23 mouse cellular contexts compared by ENCODE assay signal in the genomic region with DNA sequence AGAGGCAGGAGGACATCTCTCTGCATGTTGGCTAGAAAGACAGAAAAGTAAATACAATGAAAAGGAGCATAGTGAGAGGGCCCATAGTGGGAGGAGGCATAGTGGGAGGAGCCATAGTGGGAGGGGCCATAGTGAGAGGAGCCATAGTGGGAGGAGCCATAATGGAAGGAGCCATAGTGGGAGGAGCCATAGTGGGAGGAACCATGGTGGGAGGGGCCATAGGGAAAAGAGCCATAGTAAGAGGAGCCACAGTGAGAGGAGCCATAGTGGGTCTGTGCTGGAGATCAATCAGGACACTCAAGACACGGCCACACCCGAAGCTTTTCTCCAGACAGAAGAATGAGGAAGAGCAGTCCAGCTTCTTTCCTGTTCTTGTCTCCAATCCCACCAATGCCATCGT. TPM values are rescaled to one million over a fixed set of nuclear protein-coding genes. Genes with fewer than 3 reads are reported as not detected.
A peak's percentile ranks its signal among the peaks of the same experiment; 100 is the strongest.
DNase-seq lines count a peak whose midpoint lies in the region; ATAC-seq lines count a peak whose summit lies in the region.
"Had no signal": no experiment of that assay in that cellular context is flagged by ENCODE, and none has a peak within 500 bp of the region (broad histone marks: within the 10 kb centered on the region; RNA-seq: fewer than 3 reads in every experiment).

No protein-coding gene starts in this region.

- H3K27ac ChIP-seq in embryonic facial prominence, embryonic 12.5 days: no peak overlapping the region
- H3K27ac ChIP-seq in embryonic facial prominence, embryonic 10.5 days (replicated peaks): no peak overlapping the region
- H3K27ac ChIP-seq: embryonic facial prominence, embryonic 13.5 days; forebrain, embryonic 12.5 days; forebrain, embryonic 15.5 days; heart, adult 2 months; hindbrain, embryonic 12.5 days; hindbrain, embryonic 15.5 days had no signal

- ATAC-seq in embryonic facial prominence, embryonic 12.5 days (ENCODE audit: insufficient number of reproducible peaks, insufficient read depth, low FRiP score, low TSS enrichment): 0 out of 2 replicates have a peak, but pooled peaks have one; percentile 56
- ATAC-seq: activated CD4-positive, CD25-positive, alpha-beta regulatory T cell, adult 4 months; forebrain, embryonic 15.5 days; intestine, postnatal 0 days had no signal

- intact Hi-C loops in gastrocnemius, postnatal 14 days (cut with DNase I; ENCODE audit: low total_unique reads): no loop called here

- no peaks in the 10 kb centered on the region for H3K27me3 ChIP-seq in embryonic facial prominence, embryonic 12.5 days
- no peaks in the 10 kb centered on the region for H3K27me3 ChIP-seq in embryonic facial prominence, embryonic 10.5 days (replicated peaks; ENCODE audit: low read depth, poor library complexity, severe bottlenecking)
- H3K27me3 ChIP-seq: embryonic facial prominence, embryonic 13.5 days; forebrain, embryonic 12.5 days; forebrain, embryonic 15.5 days; hindbrain, embryonic 12.5 days; hindbrain, embryonic 15.5 days had no signal

- H3K9ac ChIP-seq in embryonic facial prominence, embryonic 12.5 days: no peak overlapping the region
- H3K9ac ChIP-seq: embryonic facial prominence, embryonic 13.5 days; forebrain, embryonic 12.5 days; forebrain, embryonic 15.5 days; hindbrain, embryonic 12.5 days; hindbrain, embryonic 15.5 days had no signal

- H3K9me3 ChIP-seq in embryonic facial prominence, embryonic 12.5 days: no peaks in the 10 kb centered on the region
- H3K9me3 ChIP-seq in embryonic facial prominence, embryonic 10.5 days: no peaks in the 10 kb centered on the region
- H3K9me3 ChIP-seq: embryonic facial prominence, embryonic 13.5 days; forebrain, embryonic 12.5 days; forebrain, embryonic 15.5 days; hindbrain, embryonic 12.5 days had no signal

- no peaks in the 10 kb centered on the region for H3K4me1 ChIP-seq in embryonic facial prominence, embryonic 12.5 days
- H3K4me1 ChIP-seq in embryonic facial prominence, embryonic 10.5 days: no peaks in the 10 kb centered on the region
- H3K4me1 ChIP-seq: embryonic facial prominence, embryonic 13.5 days; forebrain, embryonic 12.5 days; forebrain, embryonic 15.5 days; hindbrain, embryonic 12.5 days; hindbrain, embryonic 15.5 days had no signal

- no peak overlapping the region for H3K4me3 ChIP-seq in embryonic facial prominence, embryonic 12.5 days
- H3K4me3 ChIP-seq in embryonic facial prominence, embryonic 10.5 days: no peak overlapping the region
- H3K4me3 ChIP-seq: embryonic facial prominence, embryonic 13.5 days; erythroblast, embryonic 14.5 days; forebrain, embryonic 12.5 days; forebrain, embryonic 15.5 days; heart, adult 2 months; hindbrain, embryonic 12.5 days; hindbrain, embryonic 15.5 days had no signal

- H3K4me2 ChIP-seq in embryonic facial prominence, embryonic 12.5 days (replicated peaks): no peak overlapping the region
- H3K4me2 ChIP-seq: embryonic facial prominence, embryonic 13.5 days; forebrain, embryonic 12.5 days; forebrain, embryonic 15.5 days; heart, embryonic 11.5 days; hindbrain, embryonic 12.5 days; hindbrain, embryonic 15.5 days had no signal

- no peak for DNase-seq in embryonic facial prominence, embryonic 10.5 days (ENCODE audit: low spot score)
- DNase-seq in ES-CJ7 (ENCODE audit: low read depth, low spot score): peak; percentile 63
- peak; percentile 18 for DNase-seq in WW6 (ENCODE audit: low read depth, low spot score)
- no peak for DNase-seq in gastrocnemius, postnatal 14 days
- DNase-seq in layer of hippocampus, adult 9-11 months: no peak
- DNase-seq in cerebellum, postnatal 36 days: no peak
- DNase-seq: adrenal gland, adult 8-10 months; adrenal gland, postnatal 25 days; B cell, adult 2 months; cerebellum, adult 11-12 months; cerebellum, adult 8-10 months; gastrocnemius, postnatal 36 days; heart, adult 2 months had no signal

- no peaks in the 10 kb centered on the region for H3K36me3 ChIP-seq in embryonic facial prominence, embryonic 12.5 days
- no peaks in the 10 kb centered on the region for H3K36me3 ChIP-seq in embryonic facial prominence, embryonic 10.5 days (replicated peaks)
- H3K36me3 ChIP-seq: embryonic facial prominence, embryonic 13.5 days; forebrain, embryonic 12.5 days; forebrain, embryonic 15.5 days; hindbrain, embryonic 12.5 days; hindbrain, embryonic 15.5 days had no signal

- 92% methylated on average over 3 of the region's 3 CpGs for WGBS in embryonic facial prominence, embryonic 12.5 days
- WGBS in embryonic facial prominence, embryonic 10.5 days: 91% methylated on average over 3 of the region's 3 CpGs

RNA-seq across cellular contexts. Expression of a gene that starts 58.0 kb away (rescaled TPM):
- 8.0 and 8.7 TPM in 2 replicates for polyA plus RNA-seq in embryonic facial prominence, embryonic 12.5 days (2016; fragmentation: Nextera tagmentation; extraction: Ambion mirVana)
- 1.6 and 1.8 TPM in 2 replicates for polyA plus RNA-seq in embryonic facial prominence, embryonic 10.5 days (2016; fragmentation: Nextera tagmentation; extraction: Ambion mirVana)
- total RNA-seq in gastrocnemius, postnatal 14 days (2021): 1 to 10 TPM; 2.1 to 3.2 TPM

Comparison
In these comparisons a context has a peak if more than half of its experiments do, and no peak if none do; other contexts are left out.
1. DNase-seq: peak in ES-CJ7 (single experiment) and WW6 (single experiment); none in embryonic facial prominence, embryonic 10.5 days (single experiment), gastrocnemius, postnatal 14 days (single experiment), layer of hippocampus, adult 9-11 months (single experiment) and cerebellum, postnatal 36 days (0 of 2).